Mouse (Mus musculus) G1E (cell line): ENCODE data around the gene Plekha4. TPM values are rescaled to one million over a fixed set of nuclear protein-coding genes. Genes with fewer than 3 reads are reported as not detected.

ENCODE experiments used
- ATAC-seq: 2 replicates; pipeline ENCODE4 v1.8.0; 2016; ENCODE audit warnings: mild to moderate bottlenecking; ENCODE audit not compliant: insufficient number of reproducible peaks, poor library complexity, low FRiP score, severe bottlenecking; ENCODE audit errors: extremely low read depth
- DNase-seq: peaks from one replicate; pipeline ENCODE4 v3.0.0; 2012; ENCODE audit warnings: low spot score
- H3K27me3 ChIP-seq: 2 replicates; pipeline ENCODE4 v1.6.1; 2012; ENCODE audit warnings: mild to moderate bottlenecking, low read length, inconsistent platforms; ENCODE audit not compliant: insufficient read depth
- H3K36me3 ChIP-seq: replicated peaks from 2 replicates; pipeline ENCODE3; 2012; ENCODE audit warnings: mild to moderate bottlenecking, inconsistent platforms
- H3K4me1 ChIP-seq: 2 replicates; pipeline ENCODE4 v1.6.1; 2012; ENCODE audit warnings: low read depth, low read length, inconsistent platforms, mixed read lengths; ENCODE audit not compliant: insufficient read depth
- H3K4me3 ChIP-seq: 2 replicates; pipeline ENCODE4 v1.5.1; 2012; ENCODE audit warnings: low read depth, mild to moderate bottlenecking, inconsistent platforms, low read length, moderate library complexity, mixed read lengths
- H3K9me3 ChIP-seq: replicated peaks from 2 replicates; pipeline ENCODE4 v1.6.1; 2012; ENCODE audit warnings: inconsistent platforms
- CTCF ChIP-seq: IDR thresholded peaks from 2 replicates; pipeline ENCODE4 v1.5.1; 2012; ENCODE audit warnings: low read depth, low read length, inconsistent platforms, mixed read lengths
- GATA1 ChIP-seq: IDR thresholded peaks from 2 replicates; pipeline ENCODE4 v1.6.1; 2012; ENCODE audit warnings: borderline replicate concordance, low read length, inconsistent platforms, mixed read lengths
- GATA2 ChIP-seq: IDR thresholded peaks from 2 replicates; pipeline ENCODE4 v1.6.1; 2012; ENCODE audit warnings: low read depth, low read length, inconsistent platforms, borderline replicate concordance
- POLR2AphosphoS5 ChIP-seq: IDR thresholded peaks from 2 replicates; pipeline ENCODE4 v1.6.1; 2012; ENCODE audit warnings: low read depth, low read length, inconsistent platforms; ENCODE audit not compliant: insufficient replicate concordance
- TAL1 ChIP-seq: conservative IDR thresholded peaks from 2 replicates; pipeline ENCODE4 v1.6.1; 2012; ENCODE audit warnings: low read depth, low read length, inconsistent platforms, mixed read lengths
- polyA plus RNA-seq: library from polyadenylated mRNA; stranded (reverse); fragments of >175 nt; gene quantifications from 2 replicates; pipeline ENCODE4 v1.2.3, GENCODE M21; 2012
- total RNA-seq, 2 experiments: library from RNA; stranded (forward) in 1 of 2; stranded (reverse) in 1 of 2; fragments of 200-1000 nt in 1 of 2; fragments of >200 nt in 1 of 2; fragmentation: Nextera tagmentation in 1 of 2; gene quantifications; 2 replicates each; pipeline ENCODE4 v1.2.3; 2014 to 2017

Plekha4 gene
- total and polyA plus RNA-seq, 3 experiments, result 1.3 to 2.8 (median 1.5) TPM

GRCm38 (mm10) chr7:45549641-45550436 is 23.7 kb downstream of the Plekha4 start:
- DNase-seq, result no peak
- H3K27me3 ChIP-seq, result peaks cover 61% of the 10 kb centered on the region
- no peak overlapping the region for H3K4me3 ChIP-seq
- TF ChIP-seq POLR2AphosphoS5 (no peak), TAL1 (no peak), GATA2 (no peak), CTCF (no peak), GATA1 (no peak)
- H3K4me1 ChIP-seq, result peaks cover 11% of the 10 kb centered on the region; the same call in 1 of the 2 replicates
- H3K9me3 ChIP-seq, result no peaks in the 10 kb centered on the region
- H3K36me3 ChIP-seq, result no peaks in the 10 kb centered on the region
- no peak for ATAC-seq

- Histone ChIP-seq H3K4me3 (no peak overlapping the region), H3K4me1 (peaks cover 12% of the 10 kb centered on the region; the same call in 1 of the 2 replicates), H3K27me3 (peaks cover 58% of the 10 kb centered on the region), H3K36me3 (no peaks in the 10 kb centered on the region), H3K9me3 (no peaks in the 10 kb centered on the region)
- ATAC-seq (no peak), DNase-seq (no peak)
- TF ChIP-seq GATA2, result no peak
- no peak for TF ChIP-seq CTCF
- no peak for TF ChIP-seq POLR2AphosphoS5
- no peak for TF ChIP-seq GATA1
- no peak for TF ChIP-seq TAL1
Measured at GRCm38 (mm10) chr7:45550821-45551511, 24.8 kb downstream of the Plekha4 start.

GRCm38 (mm10) chr7:45551512-45551883 is 25.4 kb downstream of the Plekha4 start:
- no peaks in the 10 kb centered on the region for H3K36me3 ChIP-seq
- no peak for TF ChIP-seq TAL1
- TF ChIP-seq CTCF, result no peak
- no peak for TF ChIP-seq GATA1
- TF ChIP-seq POLR2AphosphoS5, result no peak
- no peak for TF ChIP-seq GATA2
- ATAC-seq, result no peak
- peaks cover 15% of the 10 kb centered on the region; the same call in 1 of the 2 replicates for H3K4me1 ChIP-seq
- H3K4me3 ChIP-seq, result no peak overlapping the region
- peaks cover 55% of the 10 kb centered on the region for H3K27me3 ChIP-seq
- no peaks in the 10 kb centered on the region for H3K9me3 ChIP-seq
- no peak for DNase-seq

- Histone ChIP-seq H3K4me1 (peaks cover 18% of the 10 kb centered on the region), H3K9me3 (no peaks in the 10 kb centered on the region), H3K4me3 (no peak overlapping the region), H3K27me3 (peaks cover 48% of the 10 kb centered on the region), H3K36me3 (no peaks in the 10 kb centered on the region)
- no peak for ATAC-seq
- TF ChIP-seq POLR2AphosphoS5, result no peak
- TF ChIP-seq TAL1, result no peak
- TF ChIP-seq GATA2, result no peak
- TF ChIP-seq GATA1, result no peak
- DNase-seq, result no peak
Measured at GRCm38 (mm10) chr7:45553519-45553918, 27.4 kb downstream of the Plekha4 start.

- ATAC-seq (no peak), DNase-seq (no peak)
- no peaks in the 10 kb centered on the region for H3K36me3 ChIP-seq
- H3K27me3 ChIP-seq, result peaks cover 45% of the 10 kb centered on the region
- H3K4me3 ChIP-seq, result no peak overlapping the region
- no peak for TF ChIP-seq POLR2AphosphoS5
- TF ChIP-seq TAL1, result no peak
- no peak for TF ChIP-seq GATA1
- TF ChIP-seq CTCF, result no peak
- no peak for TF ChIP-seq GATA2
- H3K9me3 ChIP-seq, result no peaks in the 10 kb centered on the region
- peaks cover 23% of the 10 kb centered on the region for H3K4me1 ChIP-seq
Measured at GRCm38 (mm10) chr7:45553990-45554389, 27.9 kb downstream of the Plekha4 start.

- no peaks in the 10 kb centered on the region for H3K36me3 ChIP-seq
- DNase-seq (no peak), ATAC-seq (no peak)
- H3K27me3 ChIP-seq, result peaks cover 40% of the 10 kb centered on the region
- H3K4me1 ChIP-seq, result peaks cover 27% of the 10 kb centered on the region
- no peak within 1 kb of the TSS for H3K4me3 ChIP-seq
- H3K9me3 ChIP-seq, result no peaks in the 10 kb centered on the region
- TF ChIP-seq GATA2 (no peak), CTCF (no peak)
Measured at GRCm38 (mm10) chr7:45554744-45555143, 28.6 kb downstream of the Plekha4 start, which contains the start of gene Hsd17b14. Gene Hsd17b14, plus strand, starts transcription at chr7:45554893.
